Mouse (Mus musculus) A20 (cell line): ENCODE results near the gene Cacna2d4.

Experiments
- DNase-seq: peaks from one replicate; pipeline ENCODE4 v3.0.0-alpha.2; 2011; ENCODE audit warnings: low read depth, low spot score

Gene Cacna2d4

GRCm38 (mm10) chr6:119220297-119220696, 16.0 kb upstream of the Cacna2d4 start:
- peak; percentile 60 for DNase-seq

DNA sequence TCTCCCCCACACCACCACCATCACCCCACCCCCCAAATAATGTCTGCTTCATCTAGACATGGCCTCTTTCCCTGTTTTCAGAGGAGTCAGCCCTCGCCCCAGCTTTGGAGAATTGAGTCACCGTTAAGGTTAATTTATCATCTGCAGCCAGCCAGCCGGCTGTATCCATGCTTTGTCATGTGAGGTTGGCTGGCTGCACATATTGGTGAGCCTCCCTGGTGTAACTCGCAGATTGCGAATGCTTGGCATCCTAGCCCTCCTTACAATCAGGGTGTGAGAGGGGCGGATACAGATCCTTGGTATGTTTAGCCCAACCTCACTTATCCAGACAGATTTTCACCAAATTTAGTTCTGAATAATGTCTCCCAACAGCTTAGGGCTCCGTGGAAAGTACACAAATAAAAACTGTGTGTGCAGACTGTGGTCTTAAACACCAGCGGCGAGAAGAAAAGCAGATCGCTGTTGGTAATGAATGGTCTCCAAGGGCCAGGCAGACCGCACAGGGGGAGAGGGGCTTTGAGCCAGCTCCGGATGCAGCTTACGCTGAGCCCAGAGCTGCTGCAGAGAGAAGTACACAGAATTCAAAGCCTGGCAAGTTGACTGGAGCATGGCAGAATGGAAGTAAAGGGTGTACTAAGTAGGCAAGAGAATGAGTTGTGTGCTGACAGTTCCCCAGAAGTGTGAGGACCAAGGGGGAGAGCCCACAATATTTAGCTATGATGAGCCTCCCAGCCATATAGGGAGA, 11.7 kb upstream of the Cacna2d4 start:
- DNase-seq, result no peak

GRCm38 (mm10) chr6:119225226-119225625, 11.1 kb upstream of the Cacna2d4 start:
- no peak for DNase-seq

DNA sequence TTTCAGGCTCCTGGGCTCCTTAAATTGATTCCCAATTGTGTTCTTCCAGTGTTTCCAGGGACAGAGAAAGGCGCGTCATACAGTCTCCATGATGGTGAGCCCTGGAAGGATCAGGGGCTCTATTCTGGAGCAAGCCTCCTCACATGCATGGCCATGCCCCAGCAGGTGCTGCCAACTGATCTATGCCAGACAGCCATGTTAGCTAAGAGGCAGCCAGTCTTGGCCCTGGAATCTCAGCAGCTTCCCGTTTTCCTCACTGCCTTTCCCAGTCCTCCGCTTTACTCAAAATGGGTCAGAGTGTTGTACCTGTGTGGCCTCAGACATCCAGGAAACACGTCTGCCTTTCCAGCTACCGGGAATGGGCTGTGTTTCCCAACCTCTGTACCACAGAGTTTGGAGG, 10.6 kb upstream of the Cacna2d4 start:
- no peak for DNase-seq

DNA sequence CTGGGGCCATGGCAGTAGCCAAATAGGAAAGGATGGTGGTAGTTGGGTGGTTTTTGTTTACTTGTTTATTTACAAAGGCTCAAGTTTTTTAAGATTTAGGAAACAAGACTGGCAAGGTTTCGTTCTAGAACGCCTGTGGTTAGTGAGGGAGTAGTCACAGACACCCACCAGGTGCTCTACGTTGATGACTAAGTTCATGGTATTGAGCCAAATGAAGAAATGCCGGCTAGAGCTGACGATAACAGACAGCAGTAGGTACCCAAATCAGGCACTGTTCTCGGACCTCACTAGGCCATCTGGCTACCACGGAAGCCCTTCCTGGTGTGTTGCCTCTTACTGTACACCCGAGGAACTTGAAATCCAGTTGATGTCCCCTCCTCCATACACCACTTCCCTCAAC, 9.3 kb upstream of the Cacna2d4 start:
- no peak for DNase-seq

- DNase-seq, result no peak
These were observed 7.3 kb upstream of the Cacna2d4 start for GRCm38 (mm10) chr6:119228861-119229603.

DNA sequence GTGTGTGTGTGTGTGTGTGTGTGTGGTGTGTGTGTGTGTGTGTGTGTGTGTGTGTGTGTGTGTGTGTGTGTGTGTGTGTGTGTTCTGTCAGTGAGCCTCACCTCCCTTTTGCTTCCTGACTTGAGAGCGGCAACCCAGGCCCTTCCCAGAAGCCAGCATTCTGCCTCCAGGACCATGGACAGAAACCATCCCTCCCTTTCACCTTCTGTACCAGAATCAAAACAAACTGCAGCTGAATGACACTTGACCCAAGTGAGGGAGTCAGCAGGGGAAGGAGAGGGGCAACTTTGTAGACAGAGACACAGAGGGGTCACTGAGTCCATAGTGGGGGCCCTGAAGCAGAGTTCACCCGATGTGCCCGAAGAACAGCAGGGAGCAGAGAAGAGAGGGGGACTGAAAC, 3.3 kb upstream of the Cacna2d4 start:
- no peak for DNase-seq

DNA sequence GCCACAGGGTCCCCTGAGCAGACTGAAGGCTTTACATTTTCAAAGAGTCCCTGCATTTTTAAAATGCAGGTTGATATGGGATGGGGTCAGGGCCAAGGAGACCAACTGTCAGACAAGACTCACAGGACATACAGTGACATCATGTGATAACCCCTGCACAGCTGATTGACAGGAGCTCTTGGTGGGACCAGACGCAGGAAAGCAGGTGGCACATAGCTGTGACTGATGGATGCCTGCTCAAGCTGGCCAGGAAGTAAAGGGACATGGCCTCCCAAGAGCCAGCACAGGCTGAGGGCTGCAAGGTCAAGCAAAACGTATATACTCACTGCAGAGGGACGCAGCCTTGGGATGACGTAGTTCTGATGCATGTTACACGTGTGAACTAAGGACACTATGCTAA, 885 bp upstream of the Cacna2d4 start:
- no peak for DNase-seq

DNA sequence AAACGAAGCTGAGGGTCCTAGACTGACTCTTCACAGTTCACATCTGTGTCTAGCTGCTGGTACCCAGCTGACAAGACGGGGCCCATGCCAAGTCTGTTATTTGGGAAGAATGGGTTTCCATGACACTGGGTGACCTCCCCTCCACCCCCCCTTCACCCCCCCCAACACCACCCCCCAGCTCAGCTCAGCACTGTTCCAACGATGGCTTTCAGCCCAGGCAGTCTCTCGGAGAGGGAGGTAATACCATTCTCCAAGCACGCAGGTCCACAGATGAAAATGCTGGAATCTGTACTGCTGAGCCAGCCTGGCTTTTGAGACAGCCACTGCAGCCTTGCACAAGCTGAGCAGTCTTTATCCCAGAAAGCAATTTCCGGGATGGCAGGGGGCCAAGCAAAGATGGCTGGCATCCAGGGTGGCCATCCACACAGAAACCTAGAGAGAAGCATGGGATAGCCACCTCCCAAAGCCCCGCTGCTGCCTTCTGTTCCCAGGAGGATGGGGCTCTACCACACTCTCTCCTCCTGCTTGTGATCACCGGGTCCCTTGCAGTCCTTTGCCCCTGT, 1.2 kb downstream of the Cacna2d4 start:
- DNase-seq, result no peak

DNA sequence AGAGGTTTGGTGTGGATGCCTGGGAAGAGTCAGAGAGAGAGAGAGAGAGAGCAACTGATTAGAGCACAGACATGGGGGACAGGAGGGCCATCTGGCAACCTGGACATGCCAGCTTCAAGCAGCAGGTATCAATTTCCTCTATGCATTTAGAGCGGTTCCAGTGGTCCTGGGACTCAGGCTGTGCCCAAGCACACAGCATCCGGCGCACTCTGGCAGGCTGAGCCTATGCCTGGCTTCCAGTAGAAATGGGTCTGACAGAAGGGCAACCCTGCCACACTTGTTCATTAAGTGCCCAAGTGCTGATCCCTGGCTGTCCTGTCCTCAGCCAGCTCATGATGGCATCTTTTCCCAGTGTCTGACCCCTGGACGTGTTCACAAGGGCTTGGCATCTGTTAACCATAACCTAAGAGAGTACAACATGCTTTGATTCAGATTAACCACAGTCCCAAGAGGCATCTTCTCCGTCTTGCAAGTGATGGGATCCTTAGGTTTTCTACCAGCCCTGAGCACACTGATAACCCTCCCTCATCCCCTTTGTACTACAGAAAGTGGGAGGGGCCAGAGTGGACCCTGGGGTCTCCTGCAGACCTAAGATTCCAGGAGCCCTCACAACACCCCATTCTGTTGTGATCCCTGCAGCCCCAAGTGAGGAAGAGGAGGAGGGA, 3.1 kb downstream of the Cacna2d4 start:
- no peak for DNase-seq

DNA sequence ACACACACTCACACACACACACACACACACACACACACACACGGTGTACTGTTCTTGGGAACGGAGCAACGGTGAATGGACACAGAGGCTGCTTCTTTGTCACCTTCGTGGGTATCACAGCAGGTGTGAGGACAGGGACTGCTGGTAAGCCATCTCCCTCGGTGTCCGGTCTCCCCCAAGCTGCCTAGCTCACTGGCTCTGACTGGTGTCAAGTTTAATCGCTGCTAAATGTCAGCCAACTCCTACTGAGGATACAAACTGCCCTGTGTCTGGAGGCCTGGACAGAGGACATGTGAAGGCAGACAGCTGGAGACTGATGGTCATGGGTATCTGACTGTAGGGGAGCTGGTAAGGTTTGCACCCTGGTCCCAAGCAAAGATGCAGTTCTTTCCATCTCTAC, 3.9 kb downstream of the Cacna2d4 start:
- no peak for DNase-seq

DNA sequence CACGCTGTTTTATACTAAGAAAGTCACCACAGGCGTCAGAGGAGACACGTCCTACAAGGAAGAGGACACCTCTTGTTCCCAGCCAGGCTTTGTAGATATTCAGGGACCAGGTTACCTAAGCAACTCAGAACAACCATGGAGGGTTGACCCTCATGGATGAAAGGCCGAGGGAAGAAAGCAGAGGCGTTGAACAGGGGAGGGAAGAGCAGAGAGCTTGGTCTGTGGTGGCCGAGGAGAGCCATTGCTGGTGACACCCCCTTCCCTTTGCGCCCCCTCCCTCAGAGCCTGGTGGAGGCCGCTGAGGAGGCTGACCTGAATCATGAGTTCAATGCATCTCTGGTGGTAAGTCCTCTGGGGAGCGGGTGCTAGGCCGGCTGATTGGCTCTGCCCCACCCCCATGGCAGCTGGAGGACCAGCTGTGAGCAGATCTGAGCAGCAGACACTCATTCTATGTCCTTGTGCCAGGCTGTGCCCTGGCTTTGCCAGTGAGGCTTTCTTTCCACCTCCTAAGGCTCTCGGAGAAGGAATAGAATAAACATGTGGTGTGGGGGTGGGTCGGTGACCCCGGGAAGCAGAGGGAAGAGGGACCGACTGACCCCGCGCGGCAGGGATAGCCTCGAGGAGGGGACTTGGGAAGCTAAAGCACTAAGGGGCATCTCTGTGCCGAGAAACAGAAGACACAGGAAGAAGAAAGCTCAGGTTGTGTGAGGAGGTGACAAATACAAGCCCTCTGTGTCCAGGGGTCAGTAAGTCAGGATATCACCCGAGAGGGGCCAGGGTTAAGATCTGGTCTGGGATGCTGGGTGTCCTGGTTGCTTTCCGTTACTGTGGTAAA, 4.8 kb downstream of the Cacna2d4 start:
- DNase-seq, result no peak

GRCm38 (mm10) chr6:119246082-119246481, 9.8 kb downstream of the Cacna2d4 start:
- no peak for DNase-seq

- no peak for DNase-seq
These were observed 12.3 kb downstream of the Cacna2d4 start for GRCm38 (mm10) chr6:119248578-119248977.

- DNase-seq, result no peak
These were observed 13.4 kb downstream of the Cacna2d4 start for GRCm38 (mm10) chr6:119249726-119250125.

DNA sequence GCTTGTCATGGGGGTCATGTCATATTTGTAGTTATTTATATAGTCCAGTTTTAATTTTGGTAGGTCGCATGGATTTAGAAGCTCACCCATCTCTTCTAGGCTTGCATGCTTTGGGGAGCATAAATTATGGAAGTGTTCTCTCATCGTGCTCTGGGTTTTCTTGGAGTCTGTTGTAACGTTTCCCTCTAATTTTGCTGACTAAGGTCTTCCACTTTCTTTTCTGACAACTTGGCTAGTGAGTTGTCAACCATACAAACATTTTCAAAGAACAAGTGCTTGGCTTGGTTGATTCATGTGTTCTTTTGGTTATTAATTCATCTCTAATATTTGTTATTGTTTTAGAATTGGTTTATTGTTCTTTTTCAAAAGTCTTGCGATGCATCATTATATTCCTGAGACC, 15.4 kb downstream of the Cacna2d4 start:
- DNase-seq, result no peak

GRCm38 (mm10) chr6:119276713-119277112, 40.4 kb downstream of the Cacna2d4 start:
- DNase-seq, result no peak

DNA sequence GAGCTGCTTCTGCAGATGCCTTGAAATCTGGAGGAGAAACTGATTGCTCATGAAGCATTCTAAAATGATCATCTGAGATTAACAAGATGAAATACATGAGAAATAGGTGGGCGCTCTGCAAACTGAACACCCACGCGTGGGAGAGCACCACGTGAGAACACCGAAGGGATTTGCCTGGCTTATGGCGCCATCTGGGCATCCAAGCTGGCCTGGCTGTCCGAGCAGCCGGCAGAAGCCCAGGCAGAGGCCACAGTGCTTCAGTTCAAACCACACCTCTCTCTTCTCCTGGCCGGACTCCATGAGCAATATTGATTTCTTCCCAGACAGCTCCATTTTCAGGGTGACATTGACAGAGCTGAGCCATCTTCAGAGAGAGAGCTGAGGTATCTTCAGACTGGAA, 44.4 kb downstream of the Cacna2d4 start:
- DNase-seq, result no peak

DNA sequence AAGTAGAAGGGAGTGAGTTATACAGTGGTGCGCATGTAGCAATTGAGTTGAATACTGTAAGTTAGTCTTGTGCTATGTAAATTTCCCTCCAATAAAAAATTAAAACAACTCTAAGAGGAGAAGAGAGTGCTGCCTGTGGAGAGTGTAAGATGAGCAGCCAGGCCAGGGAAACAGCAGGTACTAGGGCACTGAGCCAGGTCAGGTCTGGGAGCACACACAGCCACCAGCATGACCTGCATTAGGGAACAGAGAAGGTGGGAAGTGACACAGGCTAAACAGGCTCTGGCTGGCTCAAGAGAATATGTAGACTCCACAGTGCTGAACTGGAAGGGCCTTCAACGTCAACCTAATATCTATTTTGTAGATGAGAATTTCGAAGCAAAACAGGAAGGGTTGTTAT, 65.0 kb downstream of the Cacna2d4 start:
- no peak for DNase-seq

DNA sequence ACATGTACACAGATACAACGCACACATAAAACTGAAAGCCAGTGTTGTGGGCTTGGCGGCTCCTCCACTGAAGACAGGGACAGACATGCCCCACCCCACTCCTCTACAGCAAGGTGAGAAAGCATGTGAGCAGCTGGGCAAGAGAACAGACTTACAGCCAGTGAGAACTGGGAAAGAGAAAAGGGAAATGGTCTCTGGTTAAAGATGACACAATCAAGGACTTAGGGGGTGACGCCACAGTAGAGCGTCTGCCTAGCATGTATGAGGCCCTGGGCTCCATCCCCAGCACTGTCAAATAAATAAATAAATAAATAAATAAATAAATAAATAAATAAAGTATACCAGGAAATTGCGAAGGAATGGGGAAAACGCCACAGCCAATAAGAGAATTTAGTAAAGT, 67.0 kb downstream of the Cacna2d4 start:
- DNase-seq, result no peak

GRCm38 (mm10) chr6:119307867-119308413, 71.6 kb downstream of the Cacna2d4 start:
- DNase-seq, result no peak
